Mouse (Mus musculus) CH12.LX (cell line): ENCODE measurements around the gene Cdk17.

Source experiments
- CTCF ChIP-seq, 2 experiments: IDR thresholded peaks in 1 of 2; conservative IDR thresholded peaks in 1 of 2; 2 replicates each; pipeline ENCODE4 v1.5.1; 2011 to 2012; ENCODE audit warnings: low read depth in 2 of 2, low read length in 2 of 2, improper control_type of control experiment in 1 of 2, inconsistent platforms in 1 of 2, mild to moderate bottlenecking in 1 of 2, moderate library complexity in 1 of 2
- ETS1 ChIP-seq: conservative IDR thresholded peaks from 2 replicates; pipeline ENCODE4 v1.6.1; 2012; ENCODE audit warnings: low read depth, mild to moderate bottlenecking, inconsistent platforms, low read length, improper control_type of control experiment, moderate library complexity
- JUN ChIP-seq: IDR thresholded peaks from 2 replicates; pipeline ENCODE4 v1.6.1; 2011; ENCODE audit warnings: low read depth, mild to moderate bottlenecking, low read length, improper control_type of control experiment, moderate library complexity; ENCODE audit not compliant: insufficient read depth
- MXI1 ChIP-seq: IDR thresholded peaks from 2 replicates; pipeline ENCODE4 v1.6.1; 2011; ENCODE audit warnings: mild to moderate bottlenecking, low read depth, low read length, improper control_type of control experiment
- NRF1 ChIP-seq: IDR thresholded peaks from 2 replicates; pipeline ENCODE4 v1.6.1; 2014; ENCODE audit warnings: low read depth, mild to moderate bottlenecking, inconsistent platforms, low read length, improper control_type of control experiment, moderate library complexity
- POLR2A ChIP-seq: IDR thresholded peaks from 2 replicates; pipeline ENCODE4 v1.6.1; 2011; ENCODE audit warnings: low read depth, mild to moderate bottlenecking, improper control_type of control experiment, low read length
- TCF12 ChIP-seq: IDR thresholded peaks from 2 replicates; pipeline ENCODE4 v1.6.1; 2014; ENCODE audit warnings: low read depth, mild to moderate bottlenecking, inconsistent platforms, low read length, improper control_type of control experiment
- UBTF ChIP-seq: IDR thresholded peaks from 2 replicates; pipeline ENCODE4 v1.6.1; 2012; ENCODE audit warnings: low read depth, mild to moderate bottlenecking, inconsistent platforms, low read length, improper control_type of control experiment, moderate library complexity
- USF1 ChIP-seq: IDR thresholded peaks from 2 replicates; pipeline ENCODE4 v1.6.1; 2014; ENCODE audit warnings: low read depth, mild to moderate bottlenecking, inconsistent platforms, low read length, improper control_type of control experiment
- ZMIZ1 ChIP-seq: IDR thresholded peaks from 2 replicates; pipeline ENCODE4 v1.6.1; 2012; ENCODE audit warnings: low read depth, mild to moderate bottlenecking, inconsistent platforms, low read length, improper control_type of control experiment

- no peak for TF ChIP-seq CTCF (conservative IDR thresholded peaks at IDR 0.05 in 1 of 2, IDR thresholded peaks at IDR 0.05 in 1 of 2; ENCODE audit: low read depth in 2 of 2, low read length in 2 of 2)
- no peak for TF ChIP-seq NRF1
- TF ChIP-seq ZMIZ1: no peak
- TF ChIP-seq ETS1: no peak; the same call in 1 of the 2 replicates
- no peak for TF ChIP-seq USF1
- no peak; the same call in 1 of the 2 replicates for TF ChIP-seq MXI1
- TF ChIP-seq JUN: no peak
- no peak for TF ChIP-seq UBTF
- TF ChIP-seq TCF12: no peak
- TF ChIP-seq POLR2A: no peak
These were observed 114.8 kb downstream of the Cdk17 start for GRCm38 (mm10) chr10:93275212-93276136.
